Mouse (Mus musculus) bone marrow, adult 2 months (tissue): ENCODE measurements around the gene Set.

Experiments
- CTCF ChIP-seq: fragments of 200-500 bp; IDR thresholded peaks from 2 replicates; pipeline ENCODE4 v1.5.1; 2011; ENCODE audit warnings: low read length, control low read depth; ENCODE audit not compliant: control insufficient read depth, insufficient read depth
- POLR2A ChIP-seq: fragments of 200-500 bp; IDR thresholded peaks from 2 replicates; pipeline ENCODE4 v1.6.1; 2011; ENCODE audit warnings: low read depth, mild to moderate bottlenecking, control low read depth, low read length, borderline replicate concordance; ENCODE audit not compliant: control insufficient read depth

DNA sequence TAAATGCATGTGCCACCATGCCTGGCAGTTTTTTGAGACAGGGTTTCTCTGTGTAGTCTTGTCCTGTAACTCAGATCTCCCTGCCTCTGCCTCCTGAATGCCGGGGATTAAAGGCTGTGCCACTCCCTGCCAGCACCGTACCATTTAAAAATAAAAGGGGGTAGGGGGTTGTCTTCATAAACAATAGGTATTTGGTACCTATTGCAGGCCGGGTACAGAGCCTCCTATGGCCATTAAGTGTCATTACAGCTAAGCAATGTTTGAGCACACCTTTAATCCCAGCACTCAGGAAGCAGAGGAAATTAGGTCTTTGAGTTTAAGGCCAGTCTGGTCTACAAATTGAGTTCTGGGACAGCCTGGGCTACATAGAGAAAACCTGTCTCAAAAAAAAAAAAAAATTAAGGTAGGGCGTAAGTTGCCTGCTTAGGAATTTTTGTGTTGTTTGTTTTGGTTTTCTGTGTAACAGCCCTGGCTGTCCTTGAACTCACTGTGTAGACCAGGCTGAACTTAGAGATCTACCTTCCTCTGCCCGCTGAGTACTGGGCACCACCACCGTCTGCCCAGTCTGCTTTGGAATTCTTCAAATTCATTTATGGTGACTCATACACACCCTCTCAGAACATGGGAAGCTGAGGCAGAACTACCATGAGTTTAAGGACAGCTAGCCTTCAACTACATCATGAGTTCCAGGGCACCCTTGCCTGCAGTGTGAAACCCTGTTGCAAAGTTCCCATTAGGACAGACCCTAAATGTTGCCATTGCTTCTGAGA, 5.0 kb upstream of the Set start:
- TF ChIP-seq CTCF (no peak), POLR2A (no peak)
